Mouse (Mus musculus): ENCODE results near the gene Ppp1r11.

Ppp1r11 gene

GRCm38 (mm10) chr17:36950981-36951947, at the start of gene Ppp1r11:
Gene Ppp1r11, minus strand, starts transcription at chr17:36951741.
- peak; percentile 99 for DNase-seq (ENCODE audit: low read depth)

GRCm38 (mm10) chr17:37000863-37001262, 49.3 kb upstream of the Ppp1r11 start, which contains the start of gene Zfp57:
Gene Zfp57, plus strand, starts transcription at chr17:37001163.
- DNase-seq (ENCODE audit: low read depth), result no peak

GRCm38 (mm10) chr17:36998477-36998876, 46.9 kb upstream of the Ppp1r11 start:
- no peak for DNase-seq (ENCODE audit: low read depth)

- peak; percentile 82 for DNase-seq (ENCODE audit: low read depth)
These were observed 45.6 kb upstream of the Ppp1r11 start for GRCm38 (mm10) chr17:36997033-36997735.

GRCm38 (mm10) chr17:36995448-36995847, 43.9 kb upstream of the Ppp1r11 start:
- no peak for DNase-seq (ENCODE audit: low read depth)

- DNase-seq (ENCODE audit: low read depth), result peak; percentile 22
These were observed 43.0 kb upstream of the Ppp1r11 start for GRCm38 (mm10) chr17:36994528-36994927.

GRCm38 (mm10) chr17:36993770-36994325, 42.3 kb upstream of the Ppp1r11 start:
- DNase-seq (ENCODE audit: low read depth), result no peak

DNA sequence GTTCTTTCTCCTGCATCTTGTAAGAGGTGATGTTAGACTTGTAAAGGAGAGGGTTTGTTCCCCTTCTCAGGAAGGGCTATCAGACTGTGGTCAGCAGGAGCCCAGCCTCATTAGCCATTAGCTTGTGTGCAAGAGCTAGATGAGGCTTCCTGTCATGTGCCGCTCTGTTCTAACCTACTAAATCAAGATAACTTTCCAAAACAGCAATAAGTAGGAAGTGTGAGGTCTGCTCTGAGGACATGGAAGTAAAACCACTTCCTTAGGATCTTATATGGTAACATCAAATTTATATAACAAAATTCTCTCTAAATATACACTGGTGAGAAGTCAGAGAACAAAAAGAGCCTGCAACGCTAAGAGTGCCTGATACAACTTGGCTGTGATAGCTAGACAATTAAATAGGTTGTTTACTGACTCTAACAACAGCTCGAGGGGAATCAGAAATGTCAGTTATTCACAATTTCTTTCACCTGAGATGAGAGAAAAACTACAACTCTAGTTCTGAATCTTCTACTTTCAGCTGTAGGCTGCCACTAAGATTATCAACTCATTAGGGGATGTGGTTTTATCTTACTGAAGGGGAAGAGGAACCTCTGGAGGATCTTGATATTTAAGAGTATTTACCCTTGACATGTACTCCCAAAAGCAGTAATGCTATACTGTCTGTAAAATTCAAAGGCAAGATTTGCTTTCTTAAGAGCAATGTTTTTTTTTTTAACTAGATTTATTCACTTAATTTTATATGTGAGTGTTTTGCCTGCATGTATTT, 41.0 kb upstream of the Ppp1r11 start:
- peak; percentile 53 for DNase-seq (ENCODE audit: low read depth)

- DNase-seq (ENCODE audit: low read depth), result peak; percentile 43
These were observed 39.1 kb upstream of the Ppp1r11 start for GRCm38 (mm10) chr17:36990630-36991029.

DNA sequence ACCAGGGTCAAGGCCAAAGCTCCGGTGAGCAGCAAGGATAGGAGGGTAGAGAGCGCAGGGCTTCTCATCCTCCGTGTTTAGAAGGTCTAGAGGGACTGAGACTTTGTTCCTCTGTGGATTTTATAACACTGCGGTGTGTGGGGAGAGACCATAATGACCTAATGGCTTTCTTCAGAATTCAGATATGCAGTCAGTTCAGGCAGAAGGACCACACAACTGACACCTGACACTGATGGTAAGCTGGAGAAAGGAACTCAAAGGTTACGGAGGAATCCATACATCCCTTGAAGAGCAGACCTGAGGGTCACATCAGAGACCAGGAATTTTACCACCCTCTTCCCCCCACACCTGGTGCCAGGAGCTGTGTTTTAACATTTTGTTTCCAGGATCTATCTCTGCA, 37.9 kb upstream of the Ppp1r11 start, which contains the start of gene H2-M5:
H2-M5 (minus strand) TSS at position 101 of the 400 bp plus-strand sequence.
- DNase-seq (ENCODE audit: low read depth), result no peak

- no peak for DNase-seq (ENCODE audit: low read depth)
These were observed 36.9 kb upstream of the Ppp1r11 start for GRCm38 (mm10) chr17:36988475-36988874.

DNA sequence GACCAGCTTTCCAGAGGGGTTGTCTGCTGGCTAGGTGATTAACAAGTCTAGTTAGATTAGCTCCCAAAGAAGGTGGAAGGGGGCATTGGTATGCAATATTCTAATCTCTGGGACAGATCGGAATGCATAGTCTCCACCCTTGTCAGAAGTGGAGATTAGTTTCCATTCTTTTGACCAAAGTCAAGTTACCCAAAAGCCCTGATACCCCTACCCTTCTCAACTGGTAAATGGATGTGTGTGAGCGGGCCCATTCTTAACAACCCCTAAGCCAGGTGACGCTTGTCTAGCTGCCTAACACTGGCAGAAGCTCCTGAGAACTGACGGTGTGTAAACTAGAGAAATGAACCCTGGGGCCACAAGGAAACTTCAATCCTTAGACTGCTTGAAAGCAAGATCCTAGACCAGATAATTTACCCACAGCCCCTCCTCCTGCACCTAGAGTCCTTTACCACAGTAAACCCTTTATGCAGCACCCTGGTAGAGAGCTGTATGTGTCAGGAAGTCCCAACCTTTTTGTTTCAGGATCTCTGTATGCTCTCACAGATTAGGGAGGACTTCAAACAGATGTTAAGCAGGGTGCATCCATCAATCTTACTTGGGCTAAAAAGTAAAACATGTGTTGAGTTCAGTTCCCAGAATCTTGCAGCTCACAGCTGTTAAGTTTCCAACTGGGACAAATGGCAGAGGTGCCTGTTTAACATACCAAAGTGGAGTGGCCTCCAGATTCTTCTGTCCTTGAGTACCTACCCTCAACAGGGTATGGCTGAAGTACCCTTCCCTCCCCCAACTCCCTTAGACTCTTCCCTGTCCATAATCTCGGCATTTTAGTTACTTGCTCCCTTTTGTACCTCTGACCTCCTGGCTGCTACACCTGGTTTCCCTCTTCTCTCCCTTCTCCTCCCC, 31.0 kb upstream of the Ppp1r11 start:
- peak; percentile 62 for DNase-seq (ENCODE audit: low read depth)

GRCm38 (mm10) chr17:36981845-36982244, 30.3 kb upstream of the Ppp1r11 start:
- DNase-seq (ENCODE audit: low read depth), result no peak

DNA sequence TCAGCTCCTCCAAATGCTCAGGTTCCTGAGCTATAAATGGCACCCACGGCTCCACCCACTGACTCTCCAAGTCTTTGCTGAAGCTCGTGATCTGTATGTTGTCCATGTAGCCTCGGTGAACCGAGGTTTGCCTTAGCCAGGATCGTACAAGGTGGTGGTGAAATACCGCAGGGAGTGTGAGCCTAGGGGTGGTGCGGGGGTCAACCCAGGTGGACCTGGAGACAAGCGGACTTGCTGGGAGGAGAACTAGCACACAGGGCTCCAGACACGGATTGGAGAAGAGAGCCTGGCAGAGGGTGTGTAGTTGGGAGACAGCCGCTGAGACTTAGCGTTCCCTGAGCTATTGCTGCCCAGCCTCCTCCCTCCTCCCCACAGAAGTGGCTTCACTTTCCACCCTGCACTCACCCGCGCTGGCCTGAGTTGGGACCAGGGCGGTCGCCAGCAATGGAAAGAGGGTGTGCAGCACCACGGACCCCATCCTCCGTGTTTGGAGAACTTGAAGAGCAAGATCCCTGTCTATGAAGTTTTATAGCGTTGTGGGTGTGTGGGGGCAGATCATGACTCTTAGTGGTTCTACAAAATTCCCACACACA, 29.8 kb upstream of the Ppp1r11 start, which contains the start of gene 2410137M14Rik:
2410137M14Rik (minus strand) TSS at position 17 of the 593 bp plus-strand sequence.
- no peak for DNase-seq (ENCODE audit: low read depth)

DNA sequence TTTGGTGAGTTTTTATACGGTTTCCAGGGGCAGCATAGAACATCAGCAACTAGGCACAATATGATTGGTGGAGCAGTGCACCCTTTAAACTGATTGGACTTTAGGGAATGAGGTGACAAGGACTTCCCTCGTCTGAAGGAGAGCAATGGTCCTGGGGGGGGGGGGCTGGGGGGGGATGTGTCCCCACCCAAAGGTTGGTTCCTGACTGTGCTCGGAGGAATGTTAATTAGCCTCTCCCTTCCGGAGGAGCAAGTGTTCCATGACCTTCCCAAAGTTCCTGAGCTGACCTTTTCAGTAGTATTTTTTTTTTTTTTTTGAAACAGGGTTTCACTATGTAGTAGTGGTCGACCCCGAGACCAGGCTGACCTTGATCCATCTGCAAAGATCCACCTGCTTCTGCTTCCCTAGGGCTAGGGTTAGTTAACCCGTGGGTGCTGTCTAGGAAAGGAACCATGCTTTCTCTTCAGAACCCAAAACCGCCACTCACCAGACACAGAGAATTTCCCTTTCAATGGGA, 21.8 kb upstream of the Ppp1r11 start:
- DNase-seq (ENCODE audit: low read depth), result no peak

GRCm38 (mm10) chr17:36972791-36973190, 21.2 kb upstream of the Ppp1r11 start:
- DNase-seq (ENCODE audit: low read depth), result peak; percentile 63

- peak; percentile 61 for DNase-seq (ENCODE audit: low read depth)
These were observed 19.8 kb upstream of the Ppp1r11 start for GRCm38 (mm10) chr17:36971172-36971850.

DNA sequence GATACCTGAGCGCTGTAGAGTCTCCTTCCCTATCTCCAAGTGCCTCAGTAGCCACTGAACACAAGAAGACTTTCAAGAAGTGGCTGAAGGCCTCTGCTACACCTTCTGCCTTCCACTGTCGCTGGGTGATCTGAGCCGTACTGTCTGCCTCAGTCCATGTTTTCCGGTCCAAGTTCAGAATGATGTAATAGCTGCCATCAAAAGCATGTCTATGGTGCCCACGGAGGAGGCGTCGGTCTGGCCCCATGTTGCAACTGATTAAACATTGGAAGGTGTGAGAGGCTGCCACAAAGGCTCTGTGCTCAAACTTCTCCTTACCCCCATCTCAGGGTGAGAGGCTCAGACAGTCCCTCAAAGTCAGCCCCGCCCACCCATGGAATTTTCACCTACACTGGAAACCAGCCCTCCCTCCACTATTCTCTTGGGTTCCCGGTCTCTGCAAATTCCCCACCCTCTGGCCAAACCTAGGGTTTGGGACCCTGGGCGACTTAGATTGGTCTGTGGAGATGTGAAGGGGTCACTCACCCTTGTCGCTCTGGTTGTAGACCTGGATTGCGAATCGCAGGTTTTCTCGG, 18.9 kb upstream of the Ppp1r11 start:
- no peak for DNase-seq (ENCODE audit: low read depth)

DNA sequence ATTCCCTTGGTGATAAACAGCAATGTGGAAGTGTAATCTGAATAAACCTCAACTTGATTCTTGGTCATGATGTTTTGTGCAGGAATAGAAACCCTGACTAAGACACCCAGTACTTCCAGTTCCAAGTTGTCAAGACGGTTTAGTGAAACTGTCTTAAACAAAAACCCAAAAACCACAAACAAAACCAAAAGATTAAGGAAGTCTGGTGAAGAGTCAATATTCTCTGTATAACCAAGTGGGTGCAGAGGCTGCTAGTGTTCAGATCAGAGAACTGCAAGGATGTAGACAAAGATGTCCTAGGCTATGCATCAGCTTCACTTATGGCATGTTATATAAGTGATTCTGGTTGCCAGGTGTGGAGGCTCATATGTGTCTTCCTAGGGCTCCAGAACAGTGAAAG, 15.3 kb upstream of the Ppp1r11 start:
- no peak for DNase-seq (ENCODE audit: low read depth)
